Mouse (Mus musculus) heart, postnatal 0 days (tissue): ENCODE results near the gene Psmd14. TPM values are rescaled to one million over a fixed set of nuclear protein-coding genes. Genes with fewer than 3 reads are reported as not detected.

Experiments used
- ATAC-seq: fragments of 200-750 bp; cut with Nextera tagmentation; 2 replicates; pipeline ENCODE4 v1.8.0; 2017; ENCODE audit warnings: low read depth, moderate number of reproducible peaks, moderate library complexity; ENCODE audit not compliant: insufficient read depth
- DNase-seq: peaks from one replicate; pipeline ENCODE4 v3.0.0-alpha.2; 2016; ENCODE audit warnings: low spot score
- H3K27ac ChIP-seq: fragments of 300-500 bp; sonication (generic); 2 replicates; pipeline ENCODE4 v1.5.1; 2014; ENCODE audit warnings: low read depth, mild to moderate bottlenecking
- H3K27me3 ChIP-seq: fragments of 300-500 bp; sonication (generic); 2 replicates; pipeline ENCODE4 v1.6.1; 2014; ENCODE audit warnings: low read length, mixed read lengths; ENCODE audit not compliant: control insufficient read depth, insufficient read depth
- H3K36me3 ChIP-seq: fragments of 300-500 bp; sonication (generic); replicated peaks from 2 replicates; pipeline ENCODE4 v1.6.1; 2014; ENCODE audit warnings: low read length, mixed read lengths; ENCODE audit not compliant: control insufficient read depth, insufficient read depth
- H3K4me1 ChIP-seq: fragments of 300-500 bp; sonication (generic); 2 replicates; pipeline ENCODE4 v1.6.1; 2014; ENCODE audit warnings: antibody characterized with exemption; ENCODE audit not compliant: control insufficient read depth, insufficient read depth
- H3K4me2 ChIP-seq: fragments of 300-500 bp; sonication (generic); 2 replicates; pipeline ENCODE4 v1.6.1; 2014; ENCODE audit warnings: low read depth, mild to moderate bottlenecking, low read length, moderate library complexity
- H3K4me3 ChIP-seq: fragments of 300-500 bp; sonication (generic); 2 replicates; pipeline ENCODE4 v1.5.1; 2014; ENCODE audit warnings: low read depth, low read length
- H3K9ac ChIP-seq: fragments of 300-500 bp; sonication (generic); replicated peaks from 2 replicates; pipeline ENCODE4 v1.6.1; 2014; ENCODE audit warnings: low read depth, low read length, mixed read lengths
- H3K9me3 ChIP-seq: fragments of 300-500 bp; sonication (generic); replicated peaks from 2 replicates; pipeline ENCODE4 v1.6.1; 2016; ENCODE audit warnings: low read length; ENCODE audit not compliant: control insufficient read depth
- CTCF ChIP-seq: IDR thresholded peaks from 2 replicates; pipeline ENCODE4 v1.5.1; 2016; ENCODE audit warnings: antibody characterized with exemption, control low read depth, low read depth
- EP300 ChIP-seq: IDR thresholded peaks from 2 replicates; pipeline ENCODE4 v1.6.1; 2016; ENCODE audit warnings: antibody characterized with exemption, low read depth
- WGBS: fragments of 180-500 bp; shearing (Covaris S2); extraction: QIAGEN DNeasy Blood & Tissue Kit; methylation state at CpG from one replicate; pipeline ENCODE4 v1.1.7; 2014; 5-methylcytosine and 5-hydroxymethylcytosine counted together
- polyA plus RNA-seq: library from polyadenylated mRNA; unstranded; fragments of >200 nt; fragmentation: Nextera tagmentation; extraction: Ambion mirVana; gene quantifications from 2 replicates; pipeline ENCODE4 v1.2.1, GENCODE M21; 2015
- total RNA-seq: library from RNA; depleted of rRNA; stranded (reverse); fragments of >200 nt; gene quantifications from 2 replicates; pipeline ENCODE4 v1.2.3, GENCODE M21; 2014; ENCODE audit warnings: low replicate concordance

Gene Psmd14
- total and polyA plus RNA-seq, 2 experiments from 2014 or later = 84.5 to 115 TPM

GRCm38 (mm10) chr2:61760044-61760443 is 48.5 kb downstream of the Psmd14 start:
- Histone ChIP-seq H3K4me2 (no peak overlapping the region), H3K36me3 (no peaks in the 10 kb centered on the region), H3K27ac (no peak overlapping the region), H3K9ac (no peak overlapping the region), H3K4me3 (no peak overlapping the region), H3K9me3 (no peaks in the 10 kb centered on the region), H3K4me1 (no peaks in the 10 kb centered on the region), H3K27me3 (no peaks in the 10 kb centered on the region)
- no peak for DNase-seq
- 65% methylated on average over 3 of the region's 3 CpGs for WGBS
- TF ChIP-seq CTCF = no peak
- TF ChIP-seq EP300 = no peak
- no peak for ATAC-seq

DNA sequence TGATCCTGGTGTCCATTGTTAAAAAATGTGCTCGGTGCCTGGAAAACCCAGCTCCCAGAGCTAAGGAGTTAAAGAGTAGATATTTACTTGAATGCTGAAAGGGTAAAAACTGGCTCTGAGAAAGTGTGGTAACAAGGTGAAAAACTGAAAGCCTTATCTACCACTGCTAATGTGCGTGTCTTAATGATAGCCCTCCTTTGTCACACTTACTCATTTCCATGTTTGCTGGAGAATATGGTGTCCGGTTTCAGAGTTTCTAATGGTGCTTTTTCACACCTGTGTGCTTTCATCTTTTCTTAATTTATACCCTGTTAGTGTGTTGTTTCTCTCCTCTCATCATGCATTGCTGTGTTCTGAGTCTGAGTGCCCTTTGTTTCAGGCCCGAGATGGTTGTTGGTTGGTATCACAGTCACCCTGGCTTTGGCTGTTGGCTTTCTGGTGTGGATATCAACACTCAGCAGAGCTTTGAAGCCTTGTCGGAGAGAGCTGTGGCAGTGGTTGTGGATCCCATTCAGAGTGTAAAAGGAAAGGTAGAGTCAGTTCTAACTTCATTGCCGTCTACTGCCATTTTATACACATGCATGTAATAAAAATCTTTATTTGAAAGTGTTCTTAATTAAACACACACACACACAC is 53.1 kb downstream of the Psmd14 start:
- WGBS = 75% methylated on average over 6 of the region's 6 CpGs
- Histone ChIP-seq H3K4me3 (no peak overlapping the region), H3K9me3 (no peaks in the 10 kb centered on the region), H3K4me1 (no peaks in the 10 kb centered on the region), H3K27ac (no peak overlapping the region), H3K36me3 (no peaks in the 10 kb centered on the region), H3K9ac (no peak overlapping the region), H3K27me3 (no peaks in the 10 kb centered on the region), H3K4me2 (no peak overlapping the region)
- DNase-seq (no peak), ATAC-seq (no peak)
- TF ChIP-seq EP300 (no peak), CTCF (no peak)

GRCm38 (mm10) chr2:61765526-61765925 is 54.0 kb downstream of the Psmd14 start:
- Histone ChIP-seq H3K27me3 (no peaks in the 10 kb centered on the region), H3K9ac (no peak overlapping the region), H3K36me3 (no peaks in the 10 kb centered on the region), H3K4me1 (no peaks in the 10 kb centered on the region), H3K27ac (no peak overlapping the region), H3K4me3 (no peak overlapping the region), H3K4me2 (no peak overlapping the region), H3K9me3 (no peaks in the 10 kb centered on the region)
- DNase-seq (no peak), ATAC-seq (no peak)
- WGBS = 69% methylated on average over 4 of the region's 4 CpGs
- TF ChIP-seq CTCF (no peak), EP300 (no peak)

DNA sequence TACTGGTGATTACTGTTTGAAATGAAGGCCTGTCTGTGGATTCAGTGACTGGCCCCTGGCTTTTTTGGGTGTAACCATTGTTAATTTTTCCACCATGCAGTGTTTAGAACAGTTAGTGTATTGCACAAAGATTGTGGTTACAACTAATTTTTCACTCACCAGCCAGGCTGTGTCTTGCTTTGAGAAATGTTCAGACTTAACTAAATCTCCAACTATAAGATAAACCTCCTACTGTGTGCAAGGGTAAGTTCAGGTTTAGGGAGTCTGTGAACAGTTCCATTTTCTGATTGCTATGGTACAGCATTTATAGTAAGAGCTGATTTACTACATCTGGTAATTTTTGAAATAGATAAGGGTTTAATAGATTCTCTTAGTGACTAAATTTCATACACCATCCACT is 69.3 kb downstream of the Psmd14 start:
- no peak overlapping the region for H3K4me3 ChIP-seq
- H3K27me3 ChIP-seq = no peaks in the 10 kb centered on the region
- H3K4me1 ChIP-seq = no peaks in the 10 kb centered on the region
- H3K9me3 ChIP-seq = no peaks in the 10 kb centered on the region
- no peak for DNase-seq
- ATAC-seq = no peak
- no peak overlapping the region for H3K4me2 ChIP-seq
- H3K9ac ChIP-seq = no peak overlapping the region
- H3K36me3 ChIP-seq = peaks cover 22% of the 10 kb centered on the region
- no peak overlapping the region for H3K27ac ChIP-seq
- TF ChIP-seq EP300 = no peak
- TF ChIP-seq CTCF = no peak

DNA sequence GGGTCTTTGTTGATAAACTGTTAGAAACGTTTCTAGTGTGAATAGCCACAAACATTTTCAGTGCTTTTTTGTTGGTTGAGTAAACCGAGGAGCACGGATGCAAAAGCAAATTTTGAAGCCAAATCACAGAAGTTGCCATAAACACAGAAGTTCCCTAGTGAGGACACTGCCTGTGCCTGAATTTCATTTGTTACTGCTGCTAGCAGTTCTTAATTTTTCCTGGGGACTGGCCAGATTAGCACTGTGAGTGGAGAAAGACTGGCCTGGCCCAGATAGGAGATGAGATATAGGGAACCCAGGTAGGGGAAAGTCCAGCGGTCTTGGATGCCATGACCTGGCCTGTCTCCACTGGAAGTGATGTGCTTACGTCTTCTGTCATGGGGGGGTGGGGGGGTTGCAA is 83.5 kb downstream of the Psmd14 start:
- WGBS = 80% methylated on average over 5 of the region's 5 CpGs
- no peaks in the 10 kb centered on the region for H3K9me3 ChIP-seq
- H3K9ac ChIP-seq = no peak overlapping the region
- DNase-seq = no peak
- H3K4me2 ChIP-seq = no peak overlapping the region
- ATAC-seq = no peak
- H3K4me1 ChIP-seq = no peaks in the 10 kb centered on the region
- no peaks in the 10 kb centered on the region for H3K27me3 ChIP-seq
- peaks cover 7% of the 10 kb centered on the region; the same call in 1 of the 2 replicates for H3K36me3 ChIP-seq
- H3K27ac ChIP-seq = no peak overlapping the region
- no peak for TF ChIP-seq EP300
- no peak for TF ChIP-seq CTCF
- H3K4me3 ChIP-seq = no peak overlapping the region

GRCm38 (mm10) chr2:61798048-61798447 is 86.6 kb downstream of the Psmd14 start:
- WGBS = 93% methylated on average over 1 of the region's 1 CpGs
- no peak for TF ChIP-seq CTCF
- no peak for TF ChIP-seq EP300
- no peaks in the 10 kb centered on the region for H3K4me1 ChIP-seq
- no peaks in the 10 kb centered on the region for H3K9me3 ChIP-seq
- no peak for ATAC-seq
- H3K4me2 ChIP-seq = no peak overlapping the region
- peaks cover 7% of the 10 kb centered on the region; the same call in 1 of the 2 replicates for H3K36me3 ChIP-seq
- H3K27me3 ChIP-seq = peaks cover 16% of the 10 kb centered on the region
- no peak for DNase-seq
- H3K9ac ChIP-seq = no peak overlapping the region
- H3K4me3 ChIP-seq = no peak overlapping the region
- H3K27ac ChIP-seq = no peak overlapping the region
